ENCODE assay signal across 8 mouse cellular contexts in genomic region chr17:66276778-66277177, GRCm38 (mm10).
DNase-seq lines count a peak whose midpoint lies in the region; ATAC-seq and TF ChIP-seq lines count a peak whose summit lies in the region.

No protein-coding gene starts in this region.

- intact Hi-C loops in heart, postnatal 10 days (cut with DNase I): no loop called here

- H3K9ac ChIP-seq in embryonic facial prominence, embryonic 14.5 days (ENCODE audit: low read depth, low read length): no peak overlapping the region
- H3K9ac ChIP-seq in stomach, embryonic 14.5 days (replicated peaks; ENCODE audit: low read depth, low read length): no peak overlapping the region
- no peak overlapping the region for H3K9ac ChIP-seq in liver, postnatal 0 days (replicated peaks)

- no peak overlapping the region for H3K4me3 ChIP-seq in embryonic facial prominence, embryonic 14.5 days (ENCODE audit: low read depth, low read length)
- H3K4me3 ChIP-seq in layer of hippocampus, adult 2 months: no peak overlapping the region
- no peak overlapping the region for H3K4me3 ChIP-seq in midbrain, embryonic 10.5 days
- no peak overlapping the region for H3K4me3 ChIP-seq in stomach, embryonic 14.5 days (ENCODE audit: low read depth, low read length)
- H3K4me3 ChIP-seq in liver, postnatal 0 days (ENCODE audit: low read depth, low read length): no peak overlapping the region

- WGBS in embryonic facial prominence, embryonic 14.5 days: 35% methylated on average over 13 of the region's 13 CpGs
- WGBS in midbrain, embryonic 10.5 days: 71% methylated on average over 13 of the region's 13 CpGs
- WGBS in stomach, embryonic 14.5 days: 36% methylated on average over 13 of the region's 13 CpGs
- 81% methylated on average over 13 of the region's 13 CpGs for WGBS in liver, postnatal 0 days (ENCODE audit: insufficient replicate concordance)

- no peaks in the 10 kb centered on the region for H3K9me3 ChIP-seq in embryonic facial prominence, embryonic 14.5 days (ENCODE audit: control insufficient read depth, low read length)
- no peaks in the 10 kb centered on the region for H3K9me3 ChIP-seq in midbrain, embryonic 10.5 days (replicated peaks)
- H3K9me3 ChIP-seq in stomach, embryonic 14.5 days (ENCODE audit: control insufficient read depth, low read depth, low read length): no peaks in the 10 kb centered on the region
- H3K9me3 ChIP-seq in liver, postnatal 0 days (ENCODE audit: low read length): no peaks in the 10 kb centered on the region

- no peak for TF ChIP-seq CTCF in layer of hippocampus, adult 2 months (conservative IDR thresholded peaks at IDR 0.05)
- TF ChIP-seq CTCF in liver, postnatal 0 days (IDR thresholded peaks at IDR 0.05; ENCODE audit: low read depth): no peak

- H3K27me3 ChIP-seq in embryonic facial prominence, embryonic 14.5 days (replicated peaks; ENCODE audit: control insufficient read depth, insufficient read depth, low read length): no peaks in the 10 kb centered on the region
- no peaks in the 10 kb centered on the region for H3K27me3 ChIP-seq in midbrain, embryonic 10.5 days (ENCODE audit: low read depth, poor library complexity, severe bottlenecking)
- no peaks in the 10 kb centered on the region for H3K27me3 ChIP-seq in stomach, embryonic 14.5 days (ENCODE audit: control insufficient read depth, insufficient read depth, low read length)
- H3K27me3 ChIP-seq in liver, postnatal 0 days (ENCODE audit: insufficient read depth, low read length): no peaks in the 10 kb centered on the region

- peak; percentile 85 for ATAC-seq in embryonic facial prominence, embryonic 14.5 days (ENCODE audit: low read depth)
- peak; percentile 46; the same call in 1 of the 2 replicates for ATAC-seq in stomach, embryonic 14.5 days (ENCODE audit: insufficient number of reproducible peaks, insufficient read depth, low FRiP score, low read depth)
- no peak for ATAC-seq in erythroblast, adult 5-6 weeks (replicated peaks; ENCODE audit: low FRiP score, poor library complexity, severe bottlenecking)
- ATAC-seq in liver, postnatal 0 days: no peak

- no peaks in the 10 kb centered on the region for H3K36me3 ChIP-seq in embryonic facial prominence, embryonic 14.5 days (ENCODE audit: control insufficient read depth, insufficient read depth, low read length)
- H3K36me3 ChIP-seq in midbrain, embryonic 10.5 days: no peaks in the 10 kb centered on the region
- H3K36me3 ChIP-seq in stomach, embryonic 14.5 days (ENCODE audit: control insufficient read depth, insufficient read depth, low read length): no peaks in the 10 kb centered on the region
- no peaks in the 10 kb centered on the region for H3K36me3 ChIP-seq in liver, postnatal 0 days (replicated peaks; ENCODE audit: insufficient read depth, low read length)

- 0 out of 2 replicates have a peak overlapping the region, but pooled peaks have one; percentile 21 for H3K27ac ChIP-seq in embryonic facial prominence, embryonic 14.5 days (replicated peaks; ENCODE audit: low read depth, low read length)
- peak overlapping the region; percentile 64 for H3K27ac ChIP-seq in layer of hippocampus, adult 2 months
- H3K27ac ChIP-seq in midbrain, embryonic 10.5 days (replicated peaks): peak overlapping the region; percentile 61; the same call in 1 of the 2 replicates
- H3K27ac ChIP-seq in stomach, embryonic 14.5 days (ENCODE audit: low read length): no peak overlapping the region
- no peak overlapping the region for H3K27ac ChIP-seq in liver, postnatal 0 days (ENCODE audit: low read depth)

- H3K4me2 ChIP-seq in embryonic facial prominence, embryonic 14.5 days (ENCODE audit: low read depth, low read length): 0 out of 2 replicates have a peak overlapping the region, but pooled peaks have one; percentile 0
- H3K4me2 ChIP-seq in stomach, embryonic 14.5 days (replicated peaks; ENCODE audit: low read depth, low read length): no peak overlapping the region
- no peak overlapping the region for H3K4me2 ChIP-seq in liver, postnatal 0 days (ENCODE audit: low read depth, low read length)

- TF ChIP-seq EP300 in liver, postnatal 0 days (IDR thresholded peaks at IDR 0.05; ENCODE audit: low read depth): no peak

- peaks cover 7% of the 10 kb centered on the region; the same call in 1 of the 2 replicates for H3K4me1 ChIP-seq in embryonic facial prominence, embryonic 14.5 days (ENCODE audit: control insufficient read depth, insufficient read depth, low read length)
- H3K4me1 ChIP-seq in midbrain, embryonic 10.5 days: peaks cover 21% of the 10 kb centered on the region
- no peaks in the 10 kb centered on the region for H3K4me1 ChIP-seq in stomach, embryonic 14.5 days (ENCODE audit: control insufficient read depth, insufficient read depth, low read length)
- H3K4me1 ChIP-seq in liver, postnatal 0 days (ENCODE audit: insufficient read depth): no peaks in the 10 kb centered on the region

- peak; percentile 81 for DNase-seq in cerebellum, adult 9-10 months
- peak; percentile 86 for DNase-seq in embryonic facial prominence, embryonic 14.5 days (ENCODE audit: low spot score)
- DNase-seq in heart, postnatal 10 days: peak; percentile 67 to 71
- DNase-seq in layer of hippocampus, adult 2 months (ENCODE audit: low spot score in 2 of 2): peak; percentile 85 to 91
- peak; percentile 26 for DNase-seq in midbrain, embryonic 10.5 days (ENCODE audit: low spot score)
- no peak for DNase-seq in liver, postnatal 0 days

Comparison
In these comparisons a context has a peak if more than half of its experiments do, and no peak if none do; other contexts are left out.
1. ATAC-seq: peak in embryonic facial prominence, embryonic 14.5 days (single experiment) and stomach, embryonic 14.5 days (single experiment); none in erythroblast, adult 5-6 weeks (single experiment) and liver, postnatal 0 days (single experiment).
2. H3K27ac ChIP-seq: peak in embryonic facial prominence, embryonic 14.5 days (single experiment), layer of hippocampus, adult 2 months (single experiment) and midbrain, embryonic 10.5 days (single experiment); none in stomach, embryonic 14.5 days (single experiment) and liver, postnatal 0 days (single experiment).